Mouse (Mus musculus) embryonic facial prominence, embryonic 11.5 days (tissue): ENCODE measurements around the gene Mmp14. TPM values are rescaled to one million over a fixed set of nuclear protein-coding genes. Genes with fewer than 3 reads are reported as not detected.

Experiments
- ATAC-seq: fragments of 200-750 bp; cut with Nextera tagmentation; replicated peaks from 2 replicates; pipeline ENCODE4 v1.8.0; 2017; ENCODE audit warnings: low read depth; ENCODE audit not compliant: insufficient number of reproducible peaks, low FRiP score, low TSS enrichment
- DNase-seq: peaks from one replicate; pipeline ENCODE4 v3.0.0-alpha.2; 2015; ENCODE audit warnings: low spot score
- H3K27ac ChIP-seq: fragments of 300-500 bp; sonication (generic); replicated peaks from 2 replicates; pipeline ENCODE4 v1.5.1; 2014; ENCODE audit warnings: mild to moderate bottlenecking, low read depth, low read length, control low read depth
- H3K27me3 ChIP-seq: fragments of 300-500 bp; sonication (generic); 2 replicates; pipeline ENCODE4 v1.6.1; 2014; ENCODE audit warnings: mild to moderate bottlenecking, low read length, moderate library complexity, mixed read lengths; ENCODE audit not compliant: control insufficient read depth, insufficient read depth
- H3K36me3 ChIP-seq: fragments of 300-500 bp; sonication (generic); replicated peaks from 2 replicates; pipeline ENCODE4 v1.6.1; 2014; ENCODE audit warnings: low read depth, mild to moderate bottlenecking, low read length, moderate library complexity, mixed read lengths; ENCODE audit not compliant: control insufficient read depth, insufficient read depth
- H3K4me1 ChIP-seq: fragments of 300-500 bp; sonication (generic); 2 replicates; pipeline ENCODE4 v1.6.1; 2014; ENCODE audit warnings: low read length, mixed read lengths; ENCODE audit not compliant: control insufficient read depth, insufficient read depth
- H3K4me2 ChIP-seq: fragments of 300-500 bp; sonication (generic); 2 replicates; pipeline ENCODE4 v1.6.1; 2014; ENCODE audit warnings: low read depth, mild to moderate bottlenecking, control low read depth, low read length, moderate library complexity
- H3K4me3 ChIP-seq: fragments of 300-500 bp; sonication (generic); 2 replicates; pipeline ENCODE4 v1.5.1; 2014; ENCODE audit warnings: low read depth, low read length, control low read depth
- H3K9ac ChIP-seq: fragments of 300-500 bp; sonication (generic); replicated peaks from 2 replicates; pipeline ENCODE4 v1.6.1; 2014; ENCODE audit warnings: mild to moderate bottlenecking, control low read depth, low read length
- H3K9me3 ChIP-seq: fragments of 300-500 bp; sonication (generic); replicated peaks from 2 replicates; pipeline ENCODE4 v1.6.1; 2016; ENCODE audit warnings: mild to moderate bottlenecking, low read length, inconsistent platforms, mixed read lengths; ENCODE audit not compliant: control insufficient read depth
- WGBS: fragments of 180-500 bp; shearing (Covaris S2); extraction: QIAGEN DNeasy Blood & Tissue Kit; methylation state at CpG from one replicate; pipeline ENCODE4 v1.1.7; 2014; 5-methylcytosine and 5-hydroxymethylcytosine counted together
- polyA plus RNA-seq: library from polyadenylated mRNA; unstranded; fragments of >200 nt; fragmentation: Nextera tagmentation; extraction: Ambion mirVana; gene quantifications from 2 replicates; pipeline ENCODE4 v1.2.1, GENCODE M21; 2014

The Mmp14 gene
- polyA plus RNA-seq, 1 experiment from 2014 or later: 91.1 TPM

DNA sequence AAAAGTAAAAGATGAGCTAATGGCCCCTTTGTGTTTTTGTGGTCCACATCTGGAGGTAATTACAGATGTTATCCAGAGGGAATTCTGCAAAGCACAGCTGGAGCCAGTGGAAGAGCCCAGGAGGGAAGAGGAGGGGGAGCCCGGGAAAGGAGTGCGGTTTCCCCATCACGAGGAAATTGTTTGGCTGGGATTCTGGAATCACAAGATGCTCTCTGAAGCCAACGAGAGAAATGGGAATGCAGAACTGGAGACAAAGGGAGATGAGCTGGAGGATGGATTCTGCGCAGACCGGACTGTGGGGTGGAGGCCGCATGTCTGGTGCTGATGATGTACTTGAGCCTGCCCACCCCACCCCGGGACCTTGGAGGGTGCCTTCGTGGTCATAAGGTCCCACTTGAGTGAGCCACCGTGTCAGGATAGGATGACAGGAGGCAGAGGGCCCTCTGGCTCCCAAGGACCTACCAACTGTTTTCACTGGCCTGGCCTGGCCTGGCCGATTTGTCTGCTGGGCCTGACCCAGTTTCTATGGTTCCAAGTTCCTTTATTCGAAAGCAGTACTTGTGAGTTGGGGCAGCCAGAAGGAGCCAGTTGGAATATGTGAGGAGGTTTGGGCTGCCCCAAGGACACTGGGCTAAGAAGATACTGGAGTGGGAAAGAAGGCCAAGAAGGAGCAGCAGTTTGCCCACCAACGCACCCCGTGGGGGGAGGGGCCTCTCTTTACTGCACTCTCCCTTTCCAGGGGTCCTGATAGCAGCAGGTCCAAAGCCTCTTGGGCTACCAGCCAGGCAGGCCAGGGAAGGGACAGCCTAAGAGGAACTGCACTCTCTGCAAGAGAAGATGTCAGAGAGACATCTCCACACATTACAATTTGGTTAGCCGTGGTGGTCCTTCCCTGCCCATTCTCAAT, 12.6 kb downstream of the Mmp14 start:
- Histone ChIP-seq H3K36me3 (peaks cover 5% of the 10 kb centered on the region), H3K4me3 (no peak overlapping the region), H3K9me3 (no peaks in the 10 kb centered on the region), H3K4me2 (no peak overlapping the region), H3K4me1 (peaks cover 3% of the 10 kb centered on the region; the same call in 1 of the 2 replicates), H3K27me3 (no peaks in the 10 kb centered on the region), H3K9ac (peak overlapping the region; percentile 15; the same call in 1 of the 2 replicates), H3K27ac (peak overlapping the region; percentile 69)
- DNase-seq: peak; percentile 83
- WGBS: 52% methylated on average over 15 of the region's 15 CpGs
- 0 out of 2 replicates have a peak, but pooled peaks have one; percentile 25 for ATAC-seq

GRCm38 (mm10) chr14:54445476-54445875, 14.1 kb downstream of the Mmp14 start:
- no peak overlapping the region for H3K4me2 ChIP-seq
- H3K27ac ChIP-seq: no peak overlapping the region
- WGBS: 52% methylated on average over 3 of the region's 3 CpGs
- no peak for ATAC-seq
- no peaks in the 10 kb centered on the region for H3K27me3 ChIP-seq
- DNase-seq: no peak
- H3K4me3 ChIP-seq: no peak overlapping the region
- no peak overlapping the region for H3K9ac ChIP-seq
- H3K9me3 ChIP-seq: no peaks in the 10 kb centered on the region
- no peaks in the 10 kb centered on the region; the same call in 1 of the 2 replicates for H3K36me3 ChIP-seq
- H3K4me1 ChIP-seq: peaks cover 3% of the 10 kb centered on the region; the same call in 1 of the 2 replicates

DNA sequence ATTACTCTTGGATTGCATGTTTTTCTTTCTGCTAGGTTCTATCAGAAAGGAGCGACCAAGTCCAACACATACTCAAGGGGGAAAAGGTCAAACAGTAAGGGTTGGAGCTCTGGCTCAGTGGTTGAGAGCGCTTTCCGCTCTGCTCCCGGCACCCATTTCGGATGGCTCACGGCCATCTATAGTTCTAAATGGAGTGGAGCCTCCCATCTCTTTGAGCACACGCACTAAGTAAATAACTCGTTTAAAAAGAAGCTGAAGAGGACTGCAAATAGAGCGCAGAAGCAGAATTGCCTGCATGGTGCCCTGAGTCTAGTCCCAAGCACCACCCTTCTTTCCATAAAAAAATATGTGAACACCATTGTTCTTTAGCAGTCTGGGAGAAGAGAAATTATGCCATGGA, 22.2 kb downstream of the Mmp14 start:
- H3K27ac ChIP-seq: no peak overlapping the region
- no peaks in the 10 kb centered on the region for H3K27me3 ChIP-seq
- no peak overlapping the region for H3K9ac ChIP-seq
- DNase-seq: no peak
- H3K4me3 ChIP-seq: no peak overlapping the region
- H3K4me2 ChIP-seq: no peak overlapping the region
- H3K4me1 ChIP-seq: no peaks in the 10 kb centered on the region
- WGBS: 89% methylated on average over 9 of the region's 9 CpGs
- H3K36me3 ChIP-seq: no peaks in the 10 kb centered on the region
- ATAC-seq: no peak
- H3K9me3 ChIP-seq: no peaks in the 10 kb centered on the region

- 86% methylated on average over 11 of the region's 11 CpGs for WGBS
- no peak for DNase-seq
- no peak overlapping the region for H3K4me2 ChIP-seq
- H3K4me1 ChIP-seq: no peaks in the 10 kb centered on the region
- H3K36me3 ChIP-seq: no peaks in the 10 kb centered on the region
- H3K9me3 ChIP-seq: no peaks in the 10 kb centered on the region
- no peak overlapping the region for H3K9ac ChIP-seq
- H3K27ac ChIP-seq: no peak overlapping the region
- H3K27me3 ChIP-seq: no peaks in the 10 kb centered on the region
- ATAC-seq: no peak
- no peak overlapping the region for H3K4me3 ChIP-seq
Measured at GRCm38 (mm10) chr14:54454669-54455528, 23.5 kb downstream of the Mmp14 start.

GRCm38 (mm10) chr14:54457907-54458569, 26.6 kb downstream of the Mmp14 start:
- Histone ChIP-seq H3K4me1 (no peaks in the 10 kb centered on the region), H3K27me3 (no peaks in the 10 kb centered on the region), H3K9me3 (no peaks in the 10 kb centered on the region), H3K4me2 (no peak overlapping the region), H3K4me3 (no peak overlapping the region), H3K27ac (no peak overlapping the region), H3K9ac (no peak overlapping the region), H3K36me3 (no peaks in the 10 kb centered on the region)
- no peak for DNase-seq
- no peak for ATAC-seq
- 88% methylated on average over 14 of the region's 14 CpGs for WGBS

- H3K4me3 ChIP-seq: no peak overlapping the region
- H3K27ac ChIP-seq: no peak overlapping the region
- H3K4me1 ChIP-seq: no peaks in the 10 kb centered on the region
- no peak overlapping the region for H3K4me2 ChIP-seq
- ATAC-seq: no peak
- H3K9ac ChIP-seq: no peak overlapping the region
- no peak for DNase-seq
- H3K36me3 ChIP-seq: no peaks in the 10 kb centered on the region
- WGBS: 81% methylated on average over 4 of the region's 4 CpGs
- H3K27me3 ChIP-seq: no peaks in the 10 kb centered on the region
- no peaks in the 10 kb centered on the region for H3K9me3 ChIP-seq
Measured at GRCm38 (mm10) chr14:54462146-54462545, 30.7 kb downstream of the Mmp14 start.

GRCm38 (mm10) chr14:54463108-54463958, 31.9 kb downstream of the Mmp14 start:
- Histone ChIP-seq H3K27me3 (no peaks in the 10 kb centered on the region), H3K4me2 (peak overlapping the region; percentile 86), H3K4me1 (no peaks in the 10 kb centered on the region), H3K9ac (peak overlapping the region; percentile 44; the same call in 1 of the 2 replicates), H3K27ac (no peak overlapping the region), H3K36me3 (no peaks in the 10 kb centered on the region; the same call in 1 of the 2 replicates), H3K9me3 (no peaks in the 10 kb centered on the region), H3K4me3 (peak overlapping the region; percentile 82)
- ATAC-seq: peak; percentile 18
- 15% methylated on average over 12 of the region's 12 CpGs for WGBS
- no peak for DNase-seq
